Mouse (Mus musculus): ENCODE measurements around the gene Krtap1-5.

DNA sequence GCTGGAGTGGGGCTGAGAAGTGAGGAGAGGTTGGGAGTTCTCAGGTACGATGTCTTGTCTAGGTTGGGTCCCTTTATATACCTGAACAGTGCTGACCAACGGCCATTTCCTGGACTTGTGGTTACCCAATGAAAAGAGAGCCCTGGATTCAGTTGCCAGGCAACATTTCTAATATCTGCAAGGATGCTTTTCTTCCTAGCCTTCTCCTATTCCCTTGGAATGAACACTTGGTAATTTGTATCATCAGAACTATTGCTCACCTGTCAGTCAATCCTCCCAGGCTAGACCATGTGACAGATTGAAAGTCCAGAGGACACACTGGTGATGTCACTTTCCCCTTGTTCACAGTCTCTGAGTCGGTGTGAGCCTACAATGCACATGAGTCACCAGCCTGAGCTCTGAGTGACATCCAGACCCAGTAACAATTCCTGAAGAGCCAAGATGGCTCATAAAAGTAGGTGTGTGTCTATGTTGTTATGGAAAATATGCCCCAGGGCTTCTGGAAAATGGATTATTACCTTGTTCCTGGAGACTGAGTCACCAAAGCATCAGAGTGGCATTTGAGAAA lies 34.1 kb upstream of the Krtap1-5 start, which contains the start of gene Krtap2-4:
- TF ChIP-seq EP300 (IDR thresholded peaks at IDR 0.05) (no peak), CTCF (IDR thresholded peaks at IDR 0.05) (no peak)

Measured in lung, postnatal 0 days (tissue).